Mouse (Mus musculus) olfactory bulb, adult 2 months (tissue): Measurements from ENCODE around the gene Rbm14.

ENCODE experiments used
- CTCF ChIP-seq: fragments of 200-500 bp; IDR thresholded peaks from 2 replicates; pipeline ENCODE4 v1.5.1; 2012; ENCODE audit warnings: low read depth, mild to moderate bottlenecking, low read length, moderate library complexity; ENCODE audit not compliant: insufficient read depth
- POLR2A ChIP-seq: fragments of 200-500 bp; IDR thresholded peaks from 2 replicates; pipeline ENCODE4 v1.6.1; 2012; ENCODE audit warnings: mild to moderate bottlenecking, low read depth, low read length, moderate library complexity; ENCODE audit not compliant: insufficient read depth

DNA sequence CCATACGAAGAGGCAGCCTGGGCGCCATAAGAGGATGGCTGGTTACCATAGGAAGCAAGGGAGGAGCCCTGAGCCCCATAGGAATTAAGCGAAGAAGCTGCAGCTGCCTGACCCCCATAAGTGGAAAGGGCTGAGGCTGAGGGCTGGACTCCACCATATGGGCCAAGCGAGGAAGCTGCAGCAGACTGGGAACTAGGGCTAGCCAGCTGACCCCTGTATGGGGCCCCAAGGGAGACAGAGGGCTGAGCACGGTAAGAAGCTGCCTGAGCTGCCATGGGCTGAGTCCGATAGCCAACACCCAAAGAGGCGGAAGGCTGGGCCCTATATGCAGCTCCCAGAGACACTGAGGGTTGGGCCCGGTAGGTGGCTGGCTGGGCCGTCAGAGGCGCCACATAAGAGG, 8.2 kb downstream of the Rbm14 start:
- TF ChIP-seq CTCF (no peak), POLR2A (no peak)
